Mouse (Mus musculus): Measurements from ENCODE around the gene Gm10837. TPM values are rescaled to one million over a fixed set of nuclear protein-coding genes. Genes with fewer than 3 reads are reported as not detected.

The Gm10837 gene
- polyA plus RNA-seq (2017; shearing (Covaris generic)) = under 1 TPM in 1 of 2 experiments, not detected in 1; 0.70 TPM

GRCm38 (mm10) chr14:122490441-122491328 is at the start of gene Gm10837:
TSS of gene Gm10837 (plus strand) at chr14:122490586.

GRCm38 (mm10) chr14:122450496-122451382 is 39.6 kb upstream of the Gm10837 start, which contains the start of gene Gm5089:
TSS of gene Gm5089 (minus strand) at chr14:122451115.

GRCm38 (mm10) chr14:122464763-122465741 is 25.3 kb upstream of the Gm10837 start, which contains the start of gene Zic5:
TSS of gene Zic5 (minus strand) at chr14:122465677.

GRCm38 (mm10) chr14:122474891-122475556 is 15.4 kb upstream of the Gm10837 start, which contains the start of gene Zic2:
TSS of gene Zic2 (plus strand) at chr14:122475435.

GRCm38 (mm10) chr14:122534017-122534924 is 43.9 kb downstream of the Gm10837 start, which contains the start of gene Pcca:
TSS of gene Pcca (plus strand) at chr14:122534324.

Other genes starting within 250 kb of the Gm10837 start
- under 1 TPM in 1 of 2 experiments, not detected in 1; 0.26 TPM for gene Gm5089, start 39.5 kb upstream of the Gm10837 start, polyA plus RNA-seq (2017; shearing (Covaris generic))
- gene Zic5, start 24.9 kb upstream of the Gm10837 start, polyA plus RNA-seq (2017; shearing (Covaris generic)) = 1 to 10 TPM in 1 of 2 experiments, not detected in 1; 1.4 TPM
- not detected for gene Zic2, start 15.2 kb upstream of the Gm10837 start, polyA plus RNA-seq (2017; shearing (Covaris generic))
- gene Pcca, start 43.7 kb downstream of the Gm10837 start, polyA plus RNA-seq (2017; shearing (Covaris generic)) = 10 to 100 TPM; 14.8 to 24.0 TPM

Data from activated CD4-positive, CD25-positive, alpha-beta regulatory T cell (primary cell).